16 mouse cellular contexts compared by ENCODE assay signal in genomic region chr7:70698986-70699385, GRCm38 (mm10).
"Had no signal": no experiment of that assay in that cellular context is flagged by ENCODE, and none has a peak within 500 bp of the region (broad histone marks: within the 10 kb centered on the region; RNA-seq: fewer than 3 reads in every experiment).

No protein-coding gene starts in this region.

- H3K36me3 ChIP-seq: limb, embryonic 13.5 days; liver, embryonic 12.5 days; liver, embryonic 15.5 days; midbrain, embryonic 13.5 days; neural tube, embryonic 13.5 days had no signal

- H3K9ac ChIP-seq: limb, embryonic 13.5 days; liver, embryonic 12.5 days; liver, embryonic 15.5 days; midbrain, embryonic 13.5 days; neural tube, embryonic 13.5 days had no signal

- H3K4me2 ChIP-seq: limb, embryonic 13.5 days; liver, embryonic 12.5 days; liver, embryonic 15.5 days; midbrain, embryonic 13.5 days; neural tube, embryonic 13.5 days had no signal

- H3K4me1 ChIP-seq: liver, embryonic 12.5 days; liver, embryonic 15.5 days; midbrain, embryonic 13.5 days had no signal

- H3K4me3 ChIP-seq: limb, embryonic 13.5 days; liver, embryonic 12.5 days; liver, embryonic 15.5 days; midbrain, embryonic 13.5 days; neural tube, embryonic 13.5 days had no signal

- H3K9me3 ChIP-seq: limb, embryonic 13.5 days; liver, embryonic 12.5 days; liver, embryonic 15.5 days; midbrain, embryonic 13.5 days; neural tube, embryonic 13.5 days had no signal

- H3K27ac ChIP-seq: limb, embryonic 13.5 days; liver, embryonic 12.5 days; liver, embryonic 15.5 days; midbrain, embryonic 13.5 days; neural tube, embryonic 13.5 days had no signal

- H3K27me3 ChIP-seq: limb, embryonic 13.5 days; liver, embryonic 12.5 days; liver, embryonic 15.5 days; midbrain, embryonic 13.5 days; neural tube, embryonic 13.5 days had no signal

- DNase-seq: kidney, adult 18-20 months; kidney, adult 9 months; kidney, postnatal 14 days; kidney, postnatal 4 days; left cerebral cortex, postnatal 4 days; liver; lung, adult 18-20 months; lung, postnatal 14 days; lung, postnatal 4 days; thymus, adult 18-20 months; thymus, postnatal 36 days had no signal

- ATAC-seq: liver, embryonic 12.5 days; midbrain, embryonic 13.5 days had no signal
